Mouse (Mus musculus): ENCODE measurements around the gene Gm12184.
"Not testable (repeated sequence)": the region's sequence is repeated elsewhere in the genome, so short reads cannot be mapped to it uniquely, and the experiment has no call there.

- TF ChIP-seq CTCF (IDR thresholded peaks at IDR 0.05): peak; percentile 31; the same call in 1 of the 2 replicates
- TF ChIP-seq EP300 (IDR thresholded peaks at IDR 0.05): not testable (repeated sequence)
Observed at GRCm38 (mm10) chr11:48825979-48826751, at the start of gene Gm12184, which contains the start of gene Trim7.
